Mouse (Mus musculus): ENCODE results near the gene Slc9a9.
"Not testable (repeated sequence)": the region's sequence is repeated elsewhere in the genome, so short reads cannot be mapped to it uniquely, and the experiment has no call there.

Slc9a9 gene

DNA sequence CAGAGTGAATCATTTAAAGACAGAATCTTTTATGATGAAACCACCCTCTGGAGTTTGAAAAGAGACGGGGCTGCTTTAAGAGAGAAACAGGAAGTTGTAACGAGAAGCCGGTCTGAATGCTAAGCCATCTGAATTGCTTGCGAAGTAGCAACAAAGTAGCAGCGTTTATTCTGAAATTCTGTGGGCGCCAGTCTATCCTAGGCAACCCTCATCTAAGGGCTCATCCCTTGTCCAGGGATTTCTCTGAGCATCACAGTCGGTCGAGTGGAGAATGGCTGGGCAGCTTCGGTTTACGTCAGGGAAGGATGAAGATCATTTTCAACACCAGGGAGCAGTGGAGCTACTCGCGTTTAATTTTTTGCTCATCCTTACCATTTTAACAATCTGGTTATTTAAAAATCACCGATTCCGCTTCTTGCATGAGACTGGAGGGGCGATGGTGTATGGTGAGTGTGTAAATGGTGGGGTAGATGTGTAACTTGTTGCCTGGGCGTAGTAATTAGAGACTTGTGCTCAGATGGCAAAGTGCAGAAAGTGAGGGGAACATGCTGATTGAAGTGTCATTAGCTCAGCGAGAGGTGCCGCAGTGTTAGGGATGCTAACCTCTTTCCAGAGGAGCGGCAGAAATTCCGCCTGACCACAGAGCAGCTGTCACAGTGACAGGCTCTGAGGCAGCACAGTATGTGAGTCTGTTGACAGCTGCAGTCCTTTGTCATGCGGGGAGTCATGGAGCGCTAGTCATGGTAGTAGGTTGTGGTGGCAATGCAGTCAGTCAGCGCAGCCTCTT, at the start of gene Slc9a9:
Gene Slc9a9 (plus strand): TSS at position 119 of the 787 bp plus-strand sequence.
- DNase-seq: peak; percentile 16 to 39

DNA sequence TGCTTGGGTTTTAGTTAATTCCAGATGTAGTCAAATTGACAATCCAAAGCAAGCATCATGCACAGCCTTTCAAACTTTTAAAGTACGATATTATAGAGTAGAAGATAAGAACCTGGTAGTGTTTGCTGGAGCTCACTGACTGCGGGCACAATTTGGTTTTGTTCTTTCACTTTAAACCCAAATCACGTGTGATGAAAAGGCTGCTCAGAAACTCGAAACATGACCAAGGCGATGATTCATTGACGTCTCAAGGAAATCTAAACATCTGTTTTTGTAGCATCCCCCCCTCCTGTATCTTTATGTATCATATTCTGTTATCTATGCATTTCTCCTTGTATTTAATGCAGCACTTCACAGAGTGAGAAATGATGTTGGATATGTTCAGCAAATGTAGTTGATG, 49.4 kb upstream of the Slc9a9 start:
- DNase-seq: no peak

DNA sequence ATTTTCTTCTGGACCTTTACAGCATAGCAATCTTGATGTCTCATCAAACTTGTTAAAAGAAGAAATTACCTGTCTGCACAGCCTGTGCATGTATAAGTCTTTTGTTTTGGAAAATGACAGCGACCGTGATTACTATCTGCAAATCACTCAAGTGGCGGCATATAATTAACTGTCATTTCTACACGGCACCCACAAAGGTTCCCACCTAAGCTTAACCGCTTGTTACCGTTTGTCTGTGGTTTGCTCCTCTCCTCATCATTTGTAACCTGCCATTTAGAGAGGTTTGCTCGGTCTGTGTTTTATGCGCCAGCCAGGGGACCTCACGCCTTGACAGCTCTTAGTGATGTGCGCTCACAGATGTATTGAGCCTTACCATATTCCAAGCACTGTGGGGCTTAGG, 48.9 kb upstream of the Slc9a9 start:
- no peak for DNase-seq

GRCm38 (mm10) chr9:94621902-94622301, 47.8 kb upstream of the Slc9a9 start:
- DNase-seq: no peak

DNA sequence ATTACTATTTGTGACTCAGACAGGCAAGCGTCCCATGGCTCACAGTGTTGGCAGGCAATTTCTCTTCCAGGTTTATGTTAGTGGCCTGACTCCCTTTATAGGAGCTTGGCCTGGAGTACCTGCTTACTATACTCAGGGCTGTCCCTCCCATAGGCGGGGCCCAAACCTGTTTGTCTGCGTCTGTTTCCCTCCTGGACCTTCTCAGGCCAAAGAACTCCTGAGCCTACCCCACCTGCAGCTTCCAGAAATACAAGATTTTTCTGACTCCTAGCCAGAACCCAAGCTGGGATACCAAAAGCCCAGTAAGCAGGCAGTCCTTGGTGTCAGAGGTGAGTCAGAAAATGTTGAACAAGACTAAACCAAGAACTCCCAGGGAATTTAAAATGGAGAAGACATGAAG, 43.0 kb upstream of the Slc9a9 start:
- no peak for DNase-seq

- DNase-seq: no peak
Measured at GRCm38 (mm10) chr9:94628948-94629347, 40.8 kb upstream of the Slc9a9 start.

DNA sequence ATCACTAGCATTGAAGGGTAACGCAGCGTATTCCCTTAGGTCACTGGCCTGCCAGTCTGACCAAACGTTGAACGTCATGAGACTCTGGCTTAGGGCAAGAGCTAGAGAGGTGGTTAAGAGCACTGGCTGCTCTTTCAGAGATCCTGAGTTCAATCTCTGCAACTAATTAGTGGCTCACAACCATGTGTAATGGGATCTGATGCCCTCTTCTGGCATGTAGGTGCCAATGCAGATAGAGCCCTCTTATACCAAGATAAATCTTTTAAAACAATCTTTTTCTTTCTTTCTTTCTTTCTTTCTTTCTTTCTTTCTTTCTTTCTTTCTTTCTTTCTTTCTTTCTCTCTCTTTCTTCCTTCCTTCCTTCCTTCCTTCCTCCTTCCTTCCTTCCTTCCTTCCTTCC, 35.4 kb upstream of the Slc9a9 start:
- DNase-seq: not testable (repeated sequence)

GRCm38 (mm10) chr9:94645631-94646030, 24.1 kb upstream of the Slc9a9 start:
- no peak for DNase-seq

DNA sequence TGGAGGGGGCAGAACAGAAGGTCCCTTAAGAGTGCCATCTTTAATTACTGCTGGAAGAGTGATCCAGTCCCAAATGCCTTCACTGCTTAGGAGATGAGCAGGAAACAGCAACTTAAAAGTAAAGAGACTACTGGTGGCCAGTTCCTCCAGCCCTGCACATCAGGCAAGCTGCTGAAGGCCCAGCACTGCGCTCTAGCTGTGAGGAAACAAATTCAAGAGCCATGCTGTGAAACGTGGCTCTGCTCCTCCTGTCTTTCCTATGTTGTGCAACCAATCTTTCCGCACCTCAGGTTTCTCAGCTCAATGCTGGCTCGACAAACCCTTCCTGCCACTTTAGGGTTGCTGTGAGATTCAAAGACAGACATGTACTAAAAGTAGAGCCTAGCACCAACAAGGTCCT, 22.3 kb upstream of the Slc9a9 start:
- DNase-seq: no peak

GRCm38 (mm10) chr9:94649991-94650390, 19.7 kb upstream of the Slc9a9 start:
- no peak for DNase-seq

GRCm38 (mm10) chr9:94653198-94653597, 16.5 kb upstream of the Slc9a9 start:
- DNase-seq: no peak

- DNase-seq: no peak
Measured at GRCm38 (mm10) chr9:94653827-94654226, 15.9 kb upstream of the Slc9a9 start.

GRCm38 (mm10) chr9:94656265-94656664, 13.4 kb upstream of the Slc9a9 start:
- peak; percentile 4 to 10 for DNase-seq

DNA sequence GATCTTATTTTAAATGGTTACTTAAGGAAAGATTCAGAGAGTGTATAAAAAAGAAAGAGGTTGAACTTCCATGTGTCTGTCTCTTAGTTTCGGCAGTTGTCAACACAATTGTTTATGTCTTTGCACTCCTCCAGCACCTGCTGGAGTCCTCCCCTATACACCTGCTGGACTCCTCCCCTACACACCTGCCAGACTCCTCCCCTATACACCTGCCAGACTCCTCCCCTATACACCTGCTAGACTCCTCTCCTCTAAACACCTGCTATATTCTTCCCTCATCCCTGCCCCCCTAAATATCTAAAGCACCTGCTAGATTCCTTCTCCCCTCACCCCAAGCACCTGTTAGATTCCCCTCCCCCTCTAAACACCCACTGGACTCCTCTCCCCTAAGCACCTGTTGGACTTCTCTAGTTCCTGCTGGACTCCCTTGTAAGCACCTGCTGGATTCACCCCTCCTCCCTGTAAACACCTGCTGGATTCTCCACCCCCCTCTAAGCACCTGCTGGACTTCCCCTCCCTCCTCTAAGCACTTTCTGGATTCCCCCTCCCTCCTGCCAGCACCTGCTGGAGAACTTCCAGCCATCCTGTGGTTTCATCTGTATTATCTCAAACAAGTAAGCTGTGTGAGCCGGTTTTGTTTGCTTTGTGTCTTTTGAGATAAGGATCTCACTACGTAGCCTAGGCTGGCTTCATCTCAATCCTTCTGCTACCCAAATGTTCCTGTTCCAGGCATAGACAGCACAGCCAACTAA, 10.1 kb upstream of the Slc9a9 start:
- no peak for DNase-seq

- DNase-seq: no peak
Measured at GRCm38 (mm10) chr9:94661768-94662167, 7.9 kb upstream of the Slc9a9 start.

GRCm38 (mm10) chr9:94665248-94665647, 4.5 kb upstream of the Slc9a9 start:
- DNase-seq: no peak

- no peak for DNase-seq
Measured at GRCm38 (mm10) chr9:94668589-94668988, 1.1 kb upstream of the Slc9a9 start.

- no peak for DNase-seq
Measured at GRCm38 (mm10) chr9:94670704-94671103, 995 bp downstream of the Slc9a9 start.

DNA sequence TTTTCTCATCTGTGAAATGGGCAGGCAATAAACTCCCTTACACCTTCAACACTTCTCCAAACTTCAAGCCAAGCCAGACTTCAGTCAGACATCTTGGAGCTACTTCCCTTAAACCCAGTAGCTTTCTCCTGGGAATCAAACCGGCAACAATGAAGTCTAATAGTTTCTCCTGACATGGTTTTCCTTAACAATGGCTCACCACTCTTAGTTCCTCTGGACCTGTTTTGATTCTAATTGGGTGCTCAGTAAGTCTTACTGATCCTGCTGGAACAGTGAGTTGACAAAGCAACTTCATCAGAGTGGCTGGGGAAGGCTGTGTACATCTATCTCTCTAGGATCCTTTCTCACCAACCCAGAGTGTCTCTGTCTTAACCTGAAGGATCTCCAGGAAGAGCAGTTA, 5.0 kb downstream of the Slc9a9 start:
- no peak for DNase-seq

DNA sequence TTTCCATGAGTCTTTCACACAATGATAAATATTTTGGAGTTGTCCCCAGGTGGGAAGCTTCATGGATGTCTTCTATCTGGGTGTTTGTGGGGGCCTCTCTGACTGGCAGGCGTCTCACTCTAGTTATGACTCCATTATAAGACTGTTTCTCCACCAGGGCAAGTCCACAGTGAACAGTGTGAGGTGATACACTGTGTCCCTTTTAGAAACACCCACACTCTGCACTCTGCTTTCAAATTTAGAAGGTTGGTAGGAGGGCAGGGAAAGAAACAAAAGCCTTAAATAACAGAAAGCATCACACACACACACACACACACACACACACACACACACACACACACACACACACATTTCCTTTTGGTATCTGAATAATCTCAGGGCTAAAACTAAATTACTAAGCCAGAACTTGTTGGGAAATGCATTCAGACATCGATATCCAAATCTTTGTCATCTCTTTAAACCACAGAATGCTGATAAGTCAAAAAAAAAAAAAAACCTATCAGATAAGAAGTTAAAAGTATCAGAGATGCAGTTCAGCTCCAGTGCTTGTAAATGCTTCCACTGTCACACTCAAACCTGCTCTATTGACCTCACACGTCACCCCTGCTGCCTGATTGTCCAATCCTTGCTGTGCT, 8.4 kb downstream of the Slc9a9 start:
- no peak for DNase-seq

- no peak for DNase-seq
Measured at GRCm38 (mm10) chr9:94680468-94681094, 10.9 kb downstream of the Slc9a9 start.

GRCm38 (mm10) chr9:94681095-94681487, 11.4 kb downstream of the Slc9a9 start:
- peak; percentile 81 to 86 for DNase-seq

GRCm38 (mm10) chr9:94682260-94682659, 12.6 kb downstream of the Slc9a9 start:
- DNase-seq: no peak
